Mouse (Mus musculus) CH12.LX (cell line): ENCODE measurements at regions not wholly inside any gene's neighbourhood (a gene's known extent, or its start where the extent isn't known, plus 50 kb on each side); places are given as distances from the start of the nearest gene placed in this dataset.

ENCODE experiments used
- CHD2 ChIP-seq: IDR thresholded peaks from 2 replicates; pipeline ENCODE4 v1.6.1; 2011; ENCODE audit warnings: low read length, improper control_type of control experiment
- IRF4 ChIP-seq: IDR thresholded peaks from 2 replicates; pipeline ENCODE4 v1.6.1; 2014; ENCODE audit warnings: low read depth, mild to moderate bottlenecking, inconsistent platforms, low read length, improper control_type of control experiment
- USF1 ChIP-seq: IDR thresholded peaks from 2 replicates; pipeline ENCODE4 v1.6.1; 2014; ENCODE audit warnings: low read depth, mild to moderate bottlenecking, inconsistent platforms, low read length, improper control_type of control experiment

DNA sequence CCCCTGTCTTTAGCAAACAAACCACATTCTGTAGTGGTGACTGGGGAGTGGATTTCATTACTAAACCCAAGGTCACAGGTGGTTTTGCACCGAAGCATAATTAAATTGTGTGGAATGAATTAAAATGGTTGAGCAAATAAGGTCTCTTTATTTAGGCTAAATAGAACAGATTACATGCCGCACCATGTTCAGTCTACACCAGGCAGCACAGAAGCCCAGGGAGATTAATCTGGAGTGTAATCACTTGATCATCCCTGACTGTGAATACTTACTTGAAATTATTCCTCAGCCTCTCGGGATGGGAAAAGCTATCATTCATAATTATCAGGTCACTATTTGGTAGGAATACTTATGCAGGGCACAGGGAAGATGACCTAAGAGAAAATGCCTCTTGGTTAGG is 1293.3 kb upstream of the Sel1l start:
- TF ChIP-seq CHD2 = no peak
- TF ChIP-seq USF1 = no peak
- TF ChIP-seq IRF4 = no peak
